ENCODE assay signal across 8 mouse cellular contexts in genomic region chr2:148406160-148406970, GRCm38 (mm10). TPM values are rescaled to one million over a fixed set of nuclear protein-coding genes. Genes with fewer than 3 reads are reported as not detected.
DNase-seq lines count a peak whose midpoint lies in the region; ATAC-seq lines count a peak whose summit lies in the region.

No protein-coding gene starts in this region.

- 13% methylated on average over 34 of the region's 34 CpGs for WGBS in limb, embryonic 10.5 days

- H3K27me3 ChIP-seq in limb, embryonic 10.5 days (ENCODE audit: low read depth, poor library complexity, severe bottlenecking) = peaks cover 67% of the 10 kb centered on the region

- intact Hi-C loops in heart, postnatal 14 days (cut with DNase I) = loop anchor here (5.0 to 10.0 kb wide), 6 partner anchors 131 to 284 kb away; no protein-coding TSS in a partner anchor

- H3K9me3 ChIP-seq in limb, embryonic 10.5 days (replicated peaks) = no peaks in the 10 kb centered on the region

- ATAC-seq in megakaryocyte progenitor cell, adult 5-6 weeks (replicated peaks; ENCODE audit: poor library complexity) = peak; percentile 40

- H3K4me1 ChIP-seq in limb, embryonic 10.5 days = peaks cover 32% of the 10 kb centered on the region

- H3K27ac ChIP-seq in limb, embryonic 10.5 days = no peak overlapping the region

- peak; percentile 17 to 22 for DNase-seq in left cerebral cortex, adult 18-20 months (ENCODE audit: low spot score in 2 of 2)
- DNase-seq in left cerebral cortex, adult 8-10 months (ENCODE audit: low spot score in 2 of 2) = no peak
- peak; percentile 55 for DNase-seq in embryo, embryonic 11 days
- peak; percentile 51 to 53 for DNase-seq in heart, postnatal 14 days
- DNase-seq in limb, embryonic 10.5 days (ENCODE audit: low spot score) = peak; percentile 47
- peak; percentile 37 to 54 for DNase-seq in spleen, postnatal 14 days (ENCODE audit: low spot score in 2 of 2)
- DNase-seq in left cerebral cortex, adult 11 months (ENCODE audit: low spot score) = no peak

- H3K4me3 ChIP-seq in limb, embryonic 10.5 days = peak overlapping the region; percentile 51

- H3K36me3 ChIP-seq in limb, embryonic 10.5 days = no peaks in the 10 kb centered on the region

RNA-seq across cellular contexts. Expression of gene Thbd, which starts 1.6 kb away (rescaled TPM):
- total RNA-seq in left cerebral cortex, adult 18-20 months (2021) = 10 to 100 TPM; 11.4 to 20.3 TPM
- 10 to 100 TPM in 2 of 4 experiments, 1 to 10 TPM in 2; 8.2 to 10.4 (median 9.9) TPM for total RNA-seq in left cerebral cortex, adult 8-10 months (2022)
- total RNA-seq in heart, postnatal 14 days (2021) = 10 to 100 TPM; 59.9 to 68.8 TPM
- polyA plus RNA-seq in limb, embryonic 10.5 days (2016; fragmentation: Nextera tagmentation; extraction: Ambion mirVana) = 2.8 and 4.0 TPM in 2 replicates
- total RNA-seq in megakaryocyte progenitor cell, adult 5-6 weeks (2015) = 12.0 and 13.8 TPM in 2 replicates
- 11.4 and 11.7 TPM in 2 replicates for total RNA-seq in megakaryocyte progenitor cell, adult 5-6 weeks (2017)

RNA-seq across cellular contexts. Expression of gene Sstr4, which starts 11.2 kb away (rescaled TPM):
- total RNA-seq in left cerebral cortex, adult 18-20 months (2021) = 10 to 100 TPM; 27.4 to 35.5 TPM
- total RNA-seq in left cerebral cortex, adult 8-10 months (2022) = 10 to 100 TPM; 26.8 to 33.4 (median 27.4) TPM
- total RNA-seq in heart, postnatal 14 days (2021) = 1 to 10 TPM in 1 of 2 experiments, under 1 TPM in 1; 0.72 to 1.4 TPM
- 0.18 and 0.26 TPM in 2 replicates for polyA plus RNA-seq in limb, embryonic 10.5 days (2016; fragmentation: Nextera tagmentation; extraction: Ambion mirVana)
- total RNA-seq in megakaryocyte progenitor cell, adult 5-6 weeks (2015) = not detected in 2 replicates
- 0.29 TPM in 1 of 2 replicates, not detected in the other for total RNA-seq in megakaryocyte progenitor cell, adult 5-6 weeks (2017)

RNA-seq across cellular contexts. Expression of gene Cd93, which starts 37.0 kb away (rescaled TPM):
- total RNA-seq in left cerebral cortex, adult 18-20 months (2021) = 1 to 10 TPM; 4.6 to 5.3 TPM
- total RNA-seq in left cerebral cortex, adult 8-10 months (2022) = 1 to 10 TPM; 3.2 to 4.4 (median 3.3) TPM
- total RNA-seq in heart, postnatal 14 days (2021) = 100 to 1,000 TPM; 123 to 126 TPM
- polyA plus RNA-seq in limb, embryonic 10.5 days (2016; fragmentation: Nextera tagmentation; extraction: Ambion mirVana) = 5.0 and 5.5 TPM in 2 replicates
- total RNA-seq in megakaryocyte progenitor cell, adult 5-6 weeks (2015) = 102 and 116 TPM in 2 replicates
- total RNA-seq in megakaryocyte progenitor cell, adult 5-6 weeks (2017) = 126 and 132 TPM in 2 replicates

Comparison
In these comparisons a context has a peak if more than half of its experiments do, and no peak if none do; other contexts are left out.
1. DNase-seq: peak in left cerebral cortex, adult 18-20 months (2 of 2), embryo, embryonic 11 days (single experiment), heart, postnatal 14 days (2 of 2), limb, embryonic 10.5 days (single experiment) and spleen, postnatal 14 days (2 of 2); none in left cerebral cortex, adult 8-10 months (0 of 2) and left cerebral cortex, adult 11 months (single experiment).
2. RNA of gene Sstr4, which starts 11.2 kb away (total RNA-seq): 27.4 to 35.5 TPM in left cerebral cortex, adult 18-20 months and 26.8 to 33.4 TPM in left cerebral cortex, adult 8-10 months; 0.72 to 1.4 TPM in heart, postnatal 14 days and 0.29 TPM in megakaryocyte progenitor cell, adult 5-6 weeks; every median in the first group is over 10 times any median in the second.
3. RNA of gene Cd93, which starts 37.0 kb away (total RNA-seq): 102 to 132 TPM in megakaryocyte progenitor cell, adult 5-6 weeks and 123 to 126 TPM in heart, postnatal 14 days; 4.6 to 5.3 TPM in left cerebral cortex, adult 18-20 months and 3.2 to 4.4 TPM in left cerebral cortex, adult 8-10 months; every median in the first group is over 10 times any median in the second.